ENCODE assay signal across 14 mouse cellular contexts in genomic region chr19:25856344-25856743, GRCm38 (mm10).
DNase-seq lines count a peak whose midpoint lies in the region; ATAC-seq and TF ChIP-seq lines count a peak whose summit lies in the region.
"Had no signal": no experiment of that assay in that cellular context is flagged by ENCODE, and none has a peak within 500 bp of the region (broad histone marks: within the 10 kb centered on the region; RNA-seq: fewer than 3 reads in every experiment).

No protein-coding gene starts in this region.

- H3K27me3 ChIP-seq in kidney, adult 2 months (replicated peaks; ENCODE audit: control insufficient read depth, insufficient read depth, low read length): no peaks in the 10 kb centered on the region
- H3K27me3 ChIP-seq in heart, embryonic 12.5 days (replicated peaks): no peaks in the 10 kb centered on the region
- H3K27me3 ChIP-seq: forebrain, embryonic 13.5 days; hindbrain, embryonic 12.5 days; limb, embryonic 13.5 days had no signal

- H3K4me2 ChIP-seq in heart, embryonic 12.5 days: no peak overlapping the region
- H3K4me2 ChIP-seq: forebrain, embryonic 13.5 days; heart, embryonic 11.5 days; hindbrain, embryonic 12.5 days; limb, embryonic 13.5 days had no signal

- peak overlapping the region; percentile 56 for H3K27ac ChIP-seq in kidney, adult 2 months (ENCODE audit: insufficient read depth, low read depth, low read length)
- H3K27ac ChIP-seq in heart, embryonic 12.5 days (ENCODE audit: poor library complexity, severe bottlenecking): no peak overlapping the region
- H3K27ac ChIP-seq: forebrain, embryonic 13.5 days; hindbrain, embryonic 12.5 days; limb, embryonic 13.5 days had no signal

- 16% methylated on average over 4 of the region's 4 CpGs for whole genome bisulfite sequencing in kidney, adult 2 months
- WGBS in large intestine, adult 2 months: 19% methylated on average over 4 of the region's 4 CpGs
- WGBS in heart, embryonic 12.5 days: 69% methylated on average over 4 of the region's 4 CpGs

- H3K4me1 ChIP-seq in kidney, adult 2 months (ENCODE audit: control insufficient read depth, insufficient read depth, low read length): peaks cover 11% of the 10 kb centered on the region
- H3K4me1 ChIP-seq in heart, embryonic 12.5 days (replicated peaks): no peaks in the 10 kb centered on the region
- H3K4me1 ChIP-seq: forebrain, embryonic 13.5 days had no signal

- no peaks in the 10 kb centered on the region for H3K9me3 ChIP-seq in heart, embryonic 12.5 days (replicated peaks)
- H3K9me3 ChIP-seq: forebrain, embryonic 13.5 days; hindbrain, embryonic 12.5 days; limb, embryonic 13.5 days had no signal

- no peak overlapping the region for H3K9ac ChIP-seq in heart, embryonic 12.5 days
- H3K9ac ChIP-seq: forebrain, embryonic 13.5 days; hindbrain, embryonic 12.5 days; limb, embryonic 13.5 days had no signal

- H3K4me3 ChIP-seq in kidney, adult 2 months (ENCODE audit: insufficient read depth, low read depth, low read length): no peak overlapping the region
- H3K4me3 ChIP-seq in heart, embryonic 12.5 days: no peak overlapping the region
- H3K4me3 ChIP-seq: forebrain, embryonic 13.5 days; hindbrain, embryonic 12.5 days; limb, embryonic 13.5 days had no signal

- no peak for TF ChIP-seq CTCF in kidney, adult 2 months (conservative IDR thresholded peaks at IDR 0.05; ENCODE audit: insufficient read depth, insufficient read length, low read depth, low read length)

- peak; percentile 63 for DNase-seq in urinary bladder, postnatal 14 days (ENCODE audit: low spot score)
- no peak for DNase-seq in urinary bladder, postnatal 4 days (ENCODE audit: low spot score in 2 of 2)
- DNase-seq in kidney, adult 2 months: peak; percentile 88
- DNase-seq in large intestine, adult 2 months (ENCODE audit: low read depth, low spot score): peak; percentile 88
- no peak for DNase-seq in ovary, postnatal 36 days (ENCODE audit: low spot score)
- no peak for DNase-seq in ovary, adult 18-20 months (ENCODE audit: low spot score)
- DNase-seq in adrenal gland, postnatal 10 days: no peak
- DNase-seq: gastrocnemius, postnatal 10 days had no signal

- TF ChIP-seq POLR2A in kidney, adult 2 months (IDR thresholded peaks at IDR 0.05; ENCODE audit: low read depth, low read length): no peak

- ATAC-seq in heart, embryonic 12.5 days (ENCODE audit: insufficient number of reproducible peaks, low FRiP score): no peak
- ATAC-seq: forebrain, embryonic 13.5 days; midbrain, embryonic 16.5 days had no signal

- H3K36me3 ChIP-seq in kidney, adult 2 months (ENCODE audit: control insufficient read depth, insufficient read depth, low read length): no peaks in the 10 kb centered on the region
- no peaks in the 10 kb centered on the region for H3K36me3 ChIP-seq in heart, embryonic 12.5 days
- H3K36me3 ChIP-seq: hindbrain, embryonic 12.5 days; limb, embryonic 13.5 days had no signal

Comparison
In these comparisons a context has a peak if more than half of its experiments do, and no peak if none do; other contexts are left out.
1. DNase-seq: peak in urinary bladder, postnatal 14 days (single experiment), kidney, adult 2 months (single experiment) and large intestine, adult 2 months (single experiment); none in urinary bladder, postnatal 4 days (0 of 2), ovary, postnatal 36 days (single experiment), ovary, adult 18-20 months (single experiment) and adrenal gland, postnatal 10 days (single experiment).